Mouse (Mus musculus): ENCODE data around the gene Slc6a13.
A peak's percentile ranks its signal among the peaks of the same experiment; 100 is the strongest.

Slc6a13 gene

GRCm38 (mm10) chr6:121380576-121380975, 80.5 kb downstream of the Slc6a13 start:
- Histone ChIP-seq H3K36me3 (ENCODE audit: control insufficient read depth, insufficient read depth, low read length, poor library complexity, severe bottlenecking) (no peaks in the 10 kb centered on the region), H3K27me3 (ENCODE audit: control insufficient read depth, insufficient read depth, low read length, poor library complexity, severe bottlenecking) (no peaks in the 10 kb centered on the region)
- DNase-seq (ENCODE audit: low read depth, low spot score), result no peak

- no peak for DNase-seq (ENCODE audit: low read depth, low spot score)
- Histone ChIP-seq H3K27me3 (ENCODE audit: control insufficient read depth, insufficient read depth, low read length, poor library complexity, severe bottlenecking) (no peaks in the 10 kb centered on the region), H3K36me3 (ENCODE audit: control insufficient read depth, insufficient read depth, low read length, poor library complexity, severe bottlenecking) (no peaks in the 10 kb centered on the region)
These were observed 82.0 kb downstream of the Slc6a13 start for GRCm38 (mm10) chr6:121382071-121382470.

GRCm38 (mm10) chr6:121385397-121385796, 85.4 kb downstream of the Slc6a13 start:
- H3K27me3 ChIP-seq (ENCODE audit: control insufficient read depth, insufficient read depth, low read length, poor library complexity, severe bottlenecking), result no peaks in the 10 kb centered on the region
- H3K36me3 ChIP-seq (ENCODE audit: control insufficient read depth, insufficient read depth, low read length, poor library complexity, severe bottlenecking), result no peaks in the 10 kb centered on the region
- DNase-seq (ENCODE audit: low read depth, low spot score), result peak; percentile 4

All from splenic B cell, adult 2 months (primary cell).